Mouse (Mus musculus): ENCODE measurements around the gene Diaph3. TPM values are rescaled to one million over a fixed set of nuclear protein-coding genes. Genes with fewer than 3 reads are reported as not detected.

Gene Diaph3
- polyA plus RNA-seq, 1 experiment from 2014 or later: 13.1 TPM

Small RNA genes within 50 kb of the gene (microRNA-seq; reads per million reads assigned to microRNA genes)
- not detected for gene Gm23438

All from kidney, embryonic 15.5 days (tissue).